Mouse (Mus musculus): ENCODE data around the gene Slco3a1. TPM values are rescaled to one million over a fixed set of nuclear protein-coding genes. Genes with fewer than 3 reads are reported as not detected.

Gene Slco3a1
- polyA plus RNA-seq, 1 experiment from 2014 or later, result 7.0 TPM

GRCm38 (mm10) chr7:74337677-74338420, 216.7 kb downstream of the Slco3a1 start:
- Histone ChIP-seq H3K27me3 (ENCODE audit: low read depth, poor library complexity, severe bottlenecking) (no peaks in the 10 kb centered on the region), H3K9me3 (replicated peaks) (no peaks in the 10 kb centered on the region), H3K27ac (replicated peaks) (no peak overlapping the region), H3K36me3 (no peaks in the 10 kb centered on the region), H3K4me1 (peaks cover 10% of the 10 kb centered on the region; the same call in 1 of the 2 replicates), H3K4me3 (no peak overlapping the region)
- 89% methylated on average over 6 of the region's 6 CpGs for whole genome bisulfite sequencing
- no peak for DNase-seq (ENCODE audit: low spot score)

- Histone ChIP-seq H3K4me3 (no peak overlapping the region), H3K4me1 (peaks cover 18% of the 10 kb centered on the region), H3K36me3 (no peaks in the 10 kb centered on the region), H3K9me3 (replicated peaks) (no peaks in the 10 kb centered on the region), H3K27ac (replicated peaks) (no peak overlapping the region), H3K27me3 (ENCODE audit: low read depth, poor library complexity, severe bottlenecking) (no peaks in the 10 kb centered on the region)
- WGBS, result 46% methylated on average over 3 of the region's 3 CpGs
- DNase-seq (ENCODE audit: low spot score), result no peak
These were observed 222.3 kb downstream of the Slco3a1 start for GRCm38 (mm10) chr7:74332323-74332722.

DNA sequence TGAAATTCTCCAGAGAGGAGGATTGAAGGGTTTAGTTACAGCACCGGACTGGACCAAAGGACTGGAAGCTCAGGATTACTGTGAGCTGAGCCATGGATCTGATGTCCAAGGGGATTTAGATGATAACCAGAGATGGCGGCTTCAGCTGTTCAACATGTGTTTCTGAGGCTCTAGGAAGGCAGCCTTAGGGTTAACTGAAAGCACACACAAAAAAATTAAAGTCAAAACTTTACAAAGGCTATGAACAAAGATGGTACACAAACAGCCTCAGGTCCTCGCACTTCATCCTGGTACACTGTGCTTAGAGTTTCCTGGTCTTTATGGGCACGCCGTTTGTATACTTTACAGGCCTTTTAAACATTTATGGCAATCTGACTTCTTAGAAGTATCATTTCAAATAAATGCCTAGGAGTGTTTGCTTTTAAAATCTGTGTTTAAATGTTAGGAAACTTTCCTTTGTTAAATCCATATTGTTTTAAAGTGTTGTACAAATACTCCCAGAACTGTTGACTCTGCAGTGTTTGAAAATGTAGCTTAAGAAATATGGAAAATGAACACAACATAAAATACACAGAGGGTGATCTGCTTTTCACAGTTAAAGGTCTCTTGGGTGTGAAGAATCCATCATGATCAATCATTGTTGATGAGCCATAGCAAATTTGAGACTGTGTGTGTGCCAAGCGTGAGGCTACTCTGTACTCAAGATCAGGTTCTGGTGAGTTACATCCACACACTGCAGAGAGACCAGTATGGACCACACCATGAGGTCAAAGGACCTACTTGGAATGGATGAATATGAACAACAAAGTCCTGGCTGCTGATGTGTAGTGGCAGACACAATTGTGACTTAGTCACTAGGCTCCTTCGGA, 223.5 kb downstream of the Slco3a1 start:
- 80% methylated on average over 7 of the region's 7 CpGs for WGBS
- Histone ChIP-seq H3K9me3 (replicated peaks) (no peaks in the 10 kb centered on the region), H3K4me3 (no peak overlapping the region), H3K36me3 (no peaks in the 10 kb centered on the region), H3K27ac (replicated peaks) (no peak overlapping the region), H3K4me1 (peaks cover 18% of the 10 kb centered on the region), H3K27me3 (ENCODE audit: low read depth, poor library complexity, severe bottlenecking) (no peaks in the 10 kb centered on the region)
- no peak for DNase-seq (ENCODE audit: low spot score)

GRCm38 (mm10) chr7:74330117-74330857, 224.3 kb downstream of the Slco3a1 start:
- WGBS, result 87% methylated on average over 7 of the region's 7 CpGs
- Histone ChIP-seq H3K4me3 (no peak overlapping the region), H3K27ac (replicated peaks) (no peak overlapping the region), H3K36me3 (no peaks in the 10 kb centered on the region), H3K9me3 (replicated peaks) (no peaks in the 10 kb centered on the region), H3K27me3 (ENCODE audit: low read depth, poor library complexity, severe bottlenecking) (no peaks in the 10 kb centered on the region), H3K4me1 (peaks cover 18% of the 10 kb centered on the region)
- DNase-seq (ENCODE audit: low spot score), result no peak

DNA sequence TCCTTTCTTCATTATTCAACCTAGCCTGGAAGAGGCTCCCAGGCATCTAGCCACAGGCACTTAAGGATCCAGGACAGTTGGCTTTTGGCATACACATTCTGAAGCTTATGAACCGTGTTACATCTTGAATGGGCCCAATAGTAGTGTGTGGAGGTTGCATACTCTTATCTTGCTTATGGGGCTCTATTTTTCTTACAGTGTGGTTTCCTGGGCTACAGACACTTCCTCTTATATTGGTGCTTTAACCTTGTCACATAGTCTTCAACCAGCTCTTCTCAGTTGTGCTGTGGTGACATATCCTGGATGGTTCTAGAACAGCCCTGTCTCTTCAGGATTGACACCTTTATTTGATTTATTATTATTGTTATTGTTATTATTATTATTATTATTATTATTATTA, 225.6 kb downstream of the Slco3a1 start:
- DNase-seq (ENCODE audit: low spot score), result no peak
- WGBS, result 90% methylated on average over 1 of the region's 1 CpGs
- no peaks in the 10 kb centered on the region for H3K27me3 ChIP-seq (ENCODE audit: low read depth, poor library complexity, severe bottlenecking)

DNA sequence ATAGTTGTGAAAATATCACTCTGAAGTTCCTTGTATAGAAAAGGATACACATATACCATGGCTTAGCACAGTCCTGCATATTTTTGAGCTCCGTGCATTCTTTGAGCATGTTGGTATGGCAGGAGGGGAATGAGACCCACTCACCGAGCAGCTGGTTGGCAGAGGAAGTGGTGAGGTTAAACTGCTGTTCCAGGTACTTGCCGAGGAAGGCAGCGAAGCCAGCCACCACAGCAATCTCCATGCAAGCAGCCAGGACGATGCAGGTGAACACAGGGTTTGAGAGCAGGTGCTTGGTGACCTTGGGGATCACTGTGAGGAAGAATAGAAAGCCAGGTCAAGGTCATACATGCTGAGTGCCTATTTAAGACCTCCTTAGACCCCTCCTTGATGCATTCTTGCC, 226.9 kb downstream of the Slco3a1 start:
- no peak overlapping the region for H3K27ac ChIP-seq (replicated peaks)
- H3K36me3 ChIP-seq, result no peaks in the 10 kb centered on the region
- H3K4me3 ChIP-seq, result no peak overlapping the region
- peaks cover 32% of the 10 kb centered on the region for H3K4me1 ChIP-seq
- DNase-seq (ENCODE audit: low spot score), result no peak
- 93% methylated on average over 5 of the region's 5 CpGs for WGBS
- H3K9me3 ChIP-seq (replicated peaks), result no peaks in the 10 kb centered on the region
- no peaks in the 10 kb centered on the region for H3K27me3 ChIP-seq (ENCODE audit: low read depth, poor library complexity, severe bottlenecking)

More for the DNA sequence above, 225.6 kb downstream of the Slco3a1 start:
- Histone ChIP-seq H3K9me3 (replicated peaks) (no peaks in the 10 kb centered on the region), H3K27ac (replicated peaks) (no peak overlapping the region), H3K4me1 (peaks cover 20% of the 10 kb centered on the region), H3K4me3 (no peak overlapping the region), H3K36me3 (no peaks in the 10 kb centered on the region)

- no peak overlapping the region for H3K4me3 ChIP-seq
- no peak for DNase-seq (ENCODE audit: low spot score)
- 90% methylated on average over 8 of the region's 8 CpGs for WGBS
- H3K27ac ChIP-seq (replicated peaks), result no peak overlapping the region
- peaks cover 14% of the 10 kb centered on the region for H3K4me1 ChIP-seq
- no peaks in the 10 kb centered on the region for H3K36me3 ChIP-seq
- H3K9me3 ChIP-seq (replicated peaks), result no peaks in the 10 kb centered on the region
- H3K27me3 ChIP-seq (ENCODE audit: low read depth, poor library complexity, severe bottlenecking), result no peaks in the 10 kb centered on the region
These were observed 229.5 kb downstream of the Slco3a1 start for GRCm38 (mm10) chr7:74325052-74325451.

- H3K4me1 ChIP-seq, result peaks cover 14% of the 10 kb centered on the region
- H3K36me3 ChIP-seq, result no peaks in the 10 kb centered on the region
- H3K9me3 ChIP-seq (replicated peaks), result no peaks in the 10 kb centered on the region
- H3K4me3 ChIP-seq, result no peak overlapping the region
- no peaks in the 10 kb centered on the region for H3K27me3 ChIP-seq (ENCODE audit: low read depth, poor library complexity, severe bottlenecking)
- 0 out of 2 replicates have a peak overlapping the region, but pooled peaks have one; percentile 38 for H3K27ac ChIP-seq (replicated peaks)
- 67% methylated on average over 5 of the region's 5 CpGs for WGBS
- no peak for DNase-seq (ENCODE audit: low spot score)
These were observed 230.9 kb downstream of the Slco3a1 start for GRCm38 (mm10) chr7:74323683-74324082.

DNA sequence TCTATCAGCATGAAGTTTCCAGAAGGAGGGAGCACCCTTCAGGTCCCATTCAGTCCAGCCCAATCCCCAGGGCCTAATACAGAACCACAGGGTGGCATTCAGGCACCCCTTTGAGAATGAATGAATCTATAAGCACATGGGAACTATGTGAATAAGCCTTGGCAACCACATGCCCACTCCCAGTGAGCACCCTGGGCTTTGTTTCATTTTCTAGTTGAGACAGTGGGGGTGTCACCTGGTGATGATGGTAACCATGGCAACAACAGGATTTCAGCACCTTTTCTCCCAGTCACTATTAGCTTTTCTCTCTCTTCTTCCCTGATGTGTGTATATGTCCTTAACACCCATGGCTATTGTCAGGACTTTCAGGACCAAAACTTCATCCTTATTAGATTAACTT, 231.4 kb downstream of the Slco3a1 start:
- Histone ChIP-seq H3K4me3 (no peak overlapping the region), H3K36me3 (no peaks in the 10 kb centered on the region), H3K4me1 (peaks cover 14% of the 10 kb centered on the region), H3K27ac (replicated peaks) (no peak overlapping the region), H3K27me3 (ENCODE audit: low read depth, poor library complexity, severe bottlenecking) (no peaks in the 10 kb centered on the region), H3K9me3 (replicated peaks) (no peaks in the 10 kb centered on the region)
- DNase-seq (ENCODE audit: low spot score), result no peak

DNA sequence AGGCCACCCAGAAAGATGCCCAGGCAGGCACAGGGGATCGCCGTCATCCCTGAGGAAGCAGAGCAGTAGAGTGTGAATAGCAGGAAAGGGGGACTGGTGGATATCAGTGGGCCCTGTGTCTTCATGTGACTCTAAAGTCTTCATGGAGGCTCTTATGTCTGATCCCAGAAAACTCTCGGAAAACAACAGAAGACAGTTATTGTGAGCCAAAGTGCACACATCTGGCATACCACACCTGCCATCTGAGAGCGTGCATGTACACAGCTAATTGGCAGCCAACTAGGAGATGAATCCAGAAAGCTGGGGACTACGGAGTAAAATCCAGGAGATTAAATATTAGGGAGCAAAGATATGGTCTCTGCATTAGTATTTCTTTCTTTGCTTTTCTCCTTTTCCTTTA, 233.9 kb downstream of the Slco3a1 start:
- H3K36me3 ChIP-seq, result no peaks in the 10 kb centered on the region
- H3K27ac ChIP-seq (replicated peaks), result no peak overlapping the region
- no peak for DNase-seq (ENCODE audit: low spot score)
- no peaks in the 10 kb centered on the region for H3K27me3 ChIP-seq (ENCODE audit: low read depth, poor library complexity, severe bottlenecking)
- peaks cover 14% of the 10 kb centered on the region for H3K4me1 ChIP-seq
- H3K4me3 ChIP-seq, result no peak overlapping the region
- H3K9me3 ChIP-seq (replicated peaks), result no peaks in the 10 kb centered on the region
- 93% methylated on average over 5 of the region's 5 CpGs for WGBS

- no peak overlapping the region; the same call in 1 of the 2 replicates for H3K27ac ChIP-seq (replicated peaks)
- WGBS, result 83% methylated on average over 3 of the region's 3 CpGs
- H3K9me3 ChIP-seq (replicated peaks), result no peaks in the 10 kb centered on the region
- H3K36me3 ChIP-seq, result no peaks in the 10 kb centered on the region
- H3K4me1 ChIP-seq, result no peaks in the 10 kb centered on the region
- no peak overlapping the region for H3K4me3 ChIP-seq
- DNase-seq (ENCODE audit: low spot score), result no peak
- no peaks in the 10 kb centered on the region for H3K27me3 ChIP-seq (ENCODE audit: low read depth, poor library complexity, severe bottlenecking)
These were observed 238.6 kb downstream of the Slco3a1 start for GRCm38 (mm10) chr7:74315836-74316435.

DNA sequence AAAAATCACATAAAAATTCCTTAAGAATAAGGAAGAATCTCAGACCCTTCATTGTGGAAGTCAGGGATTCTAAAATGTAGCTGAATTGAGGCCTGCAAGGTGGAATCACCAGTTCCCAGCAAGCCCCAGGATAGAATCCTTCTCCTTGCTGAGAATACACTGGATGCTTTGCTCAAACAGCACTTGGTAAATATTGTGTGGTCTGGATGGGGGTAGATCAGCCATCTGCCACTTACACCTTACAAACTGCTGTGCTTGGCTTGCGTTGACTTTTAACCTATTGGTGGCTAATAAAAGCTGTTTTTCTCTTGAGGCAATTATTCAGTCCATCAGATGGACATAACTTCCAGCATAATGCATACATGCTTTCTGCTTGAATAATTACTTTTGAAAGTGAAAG, 240.3 kb downstream of the Slco3a1 start:
- DNase-seq (ENCODE audit: low spot score), result no peak
- H3K27me3 ChIP-seq (ENCODE audit: low read depth, poor library complexity, severe bottlenecking), result no peaks in the 10 kb centered on the region
- no peak overlapping the region for H3K4me3 ChIP-seq
- H3K4me1 ChIP-seq, result no peaks in the 10 kb centered on the region
- WGBS, result 89% methylated on average over 1 of the region's 1 CpGs
- no peaks in the 10 kb centered on the region for H3K9me3 ChIP-seq (replicated peaks)
- H3K36me3 ChIP-seq, result no peaks in the 10 kb centered on the region
- no peak overlapping the region for H3K27ac ChIP-seq (replicated peaks)

All from midbrain, embryonic 10.5 days (tissue).